Mouse (Mus musculus): ENCODE results near the gene Snap25.

- TF ChIP-seq CTCF (IDR thresholded peaks at IDR 0.05; ENCODE audit: insufficient read depth, low read length) (no peak), POLR2A (IDR thresholded peaks at IDR 0.05; ENCODE audit: borderline replicate concordance, extremely low read depth, low read depth, low read length) (no peak)
These were observed 44.1 kb upstream of the Snap25 start for GRCm38 (mm10) chr2:136669183-136669582.

Data from lung, adult 2 months (tissue).